Mouse (Mus musculus): Measurements from ENCODE around the gene Rnf130.

DNA sequence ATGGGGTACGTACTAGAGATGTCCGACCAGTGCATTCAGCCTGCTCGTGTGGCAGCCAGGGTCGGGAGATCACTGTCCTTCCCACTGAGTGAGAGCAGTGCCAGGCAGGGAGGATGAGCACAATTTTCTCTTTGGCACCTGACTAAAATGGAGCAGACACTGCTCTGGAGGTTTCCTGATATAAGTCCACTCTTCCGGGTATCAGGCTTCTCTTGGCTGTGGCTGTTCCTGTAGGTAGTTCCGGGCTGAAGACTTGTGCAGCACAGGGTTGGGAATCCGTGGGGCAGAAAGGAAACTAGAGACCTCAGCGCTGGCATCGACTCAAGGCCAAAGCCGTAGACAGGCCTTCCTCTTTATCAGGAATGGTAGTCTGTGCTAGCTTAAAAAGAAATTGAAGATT lies 48.7 kb downstream of the Rnf130 start:
- TF ChIP-seq GATA1 (IDR thresholded peaks at IDR 0.05; ENCODE audit: low read length) (no peak), TAL1 (IDR thresholded peaks at IDR 0.05; ENCODE audit: low read length) (no peak)
